Mouse (Mus musculus) hindbrain, embryonic 13.5 days (tissue): ENCODE measurements around the gene Srrm2. TPM values are rescaled to one million over a fixed set of nuclear protein-coding genes. Genes with fewer than 3 reads are reported as not detected.

Experiments used
- ATAC-seq: fragments of 200-750 bp; cut with Nextera tagmentation; 2 replicates; pipeline ENCODE4 v1.8.0; 2017; ENCODE audit warnings: moderate TSS enrichment; ENCODE audit not compliant: low FRiP score
- H3K27ac ChIP-seq: fragments of 300-500 bp; sonication (generic); 2 replicates; pipeline ENCODE4 v1.5.1; 2015; ENCODE audit warnings: inconsistent platforms, mild to moderate bottlenecking, moderate library complexity
- H3K27me3 ChIP-seq: fragments of 300-500 bp; sonication (generic); 2 replicates; pipeline ENCODE4 v1.6.1; 2015; ENCODE audit warnings: mild to moderate bottlenecking, inconsistent platforms
- H3K36me3 ChIP-seq: fragments of 300-500 bp; sonication (generic); 2 replicates; pipeline ENCODE4 v1.6.1; 2015; ENCODE audit warnings: mild to moderate bottlenecking, inconsistent platforms
- H3K4me1 ChIP-seq: fragments of 300-500 bp; sonication (generic); replicated peaks from 2 replicates; pipeline ENCODE4 v1.6.1; 2015; ENCODE audit warnings: inconsistent platforms
- H3K4me2 ChIP-seq: fragments of 300-500 bp; sonication (generic); 2 replicates; pipeline ENCODE4 v1.6.1; 2015; ENCODE audit warnings: inconsistent platforms, mild to moderate bottlenecking, moderate library complexity
- H3K4me3 ChIP-seq: fragments of 300-500 bp; sonication (generic); 2 replicates; pipeline ENCODE4 v1.5.1; 2015; ENCODE audit warnings: mild to moderate bottlenecking, inconsistent platforms
- H3K9ac ChIP-seq: fragments of 300-500 bp; sonication (generic); 2 replicates; pipeline ENCODE4 v1.6.1; 2015; ENCODE audit warnings: mild to moderate bottlenecking, inconsistent platforms
- H3K9me3 ChIP-seq: fragments of 300-500 bp; sonication (generic); 2 replicates; pipeline ENCODE4 v1.6.1; 2016; ENCODE audit warnings: inconsistent platforms
- WGBS: fragments of 180-500 bp; shearing (Covaris S2); methylation state at CpG from one replicate; pipeline ENCODE4 v1.1.7; 2015; 5-methylcytosine and 5-hydroxymethylcytosine counted together
- polyA plus RNA-seq: library from polyadenylated mRNA; unstranded; fragments of >200 nt; fragmentation: Nextera tagmentation; extraction: Ambion mirVana; gene quantifications from 2 replicates; pipeline ENCODE4 v1.2.1, GENCODE M21; 2015

Srrm2 gene
- polyA plus RNA-seq, 1 experiment from 2014 or later = 583 TPM

DNA sequence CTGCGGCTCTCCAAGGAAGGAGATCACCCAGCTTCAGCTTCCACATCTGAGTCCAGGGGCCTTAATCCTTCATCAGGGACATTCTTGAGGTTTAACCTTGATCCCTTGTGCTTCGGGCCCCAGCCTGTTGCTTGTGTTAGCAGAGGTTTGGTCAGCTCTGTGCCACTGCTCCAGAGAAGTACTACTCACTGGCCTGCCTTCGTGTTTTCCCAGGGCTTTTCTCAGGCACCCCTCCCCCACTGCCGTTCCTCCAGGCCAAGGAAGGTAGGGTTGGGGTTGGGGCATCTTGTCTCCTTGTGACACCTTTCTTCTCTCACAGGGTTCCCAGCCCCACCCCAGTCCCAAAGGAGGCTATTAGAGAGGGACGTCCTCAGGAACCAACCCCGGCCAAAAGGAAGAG, 31.8 kb downstream of the Srrm2 start:
- Histone ChIP-seq H3K4me3 (no peak overlapping the region), H3K27me3 (no peaks in the 10 kb centered on the region), H3K9ac (no peak overlapping the region), H3K9me3 (peaks cover 19% of the 10 kb centered on the region; the same call in 1 of the 2 replicates), H3K4me1 (peaks cover 10% of the 10 kb centered on the region), H3K36me3 (peaks cover 99% of the 10 kb centered on the region), H3K4me2 (no peak overlapping the region), H3K27ac (no peak overlapping the region)
- 0 out of 2 replicates have a peak, but pooled peaks have one; percentile 30 for ATAC-seq
- WGBS = 80% methylated on average over 6 of the region's 6 CpGs

- Histone ChIP-seq H3K27ac (no peak overlapping the region), H3K27me3 (no peaks in the 10 kb centered on the region), H3K4me2 (no peak overlapping the region), H3K9me3 (peaks cover 15% of the 10 kb centered on the region; the same call in 1 of the 2 replicates), H3K4me1 (peaks cover 19% of the 10 kb centered on the region), H3K4me3 (no peak overlapping the region), H3K36me3 (peaks cover 94% of the 10 kb centered on the region), H3K9ac (no peak overlapping the region)
- WGBS = 86% methylated on average over 16 of the region's 16 CpGs
- no peak for ATAC-seq
Observed at GRCm38 (mm10) chr17:23823018-23823417, 32.7 kb downstream of the Srrm2 start.

GRCm38 (mm10) chr17:23823614-23824013, 33.3 kb downstream of the Srrm2 start:
- Histone ChIP-seq H3K9ac (no peak overlapping the region), H3K36me3 (peaks cover 88% of the 10 kb centered on the region), H3K4me2 (no peak overlapping the region), H3K4me1 (peaks cover 22% of the 10 kb centered on the region), H3K4me3 (no peak overlapping the region), H3K9me3 (peaks cover 9% of the 10 kb centered on the region; the same call in 1 of the 2 replicates), H3K27me3 (no peaks in the 10 kb centered on the region), H3K27ac (no peak overlapping the region)
- ATAC-seq = no peak
- 94% methylated on average over 12 of the region's 12 CpGs for WGBS

GRCm38 (mm10) chr17:23825591-23825990, 35.3 kb downstream of the Srrm2 start:
- H3K4me1 ChIP-seq = peaks cover 22% of the 10 kb centered on the region
- no peak overlapping the region for H3K4me2 ChIP-seq
- no peak overlapping the region for H3K9ac ChIP-seq
- ATAC-seq = no peak
- no peak overlapping the region for H3K4me3 ChIP-seq
- peaks cover 68% of the 10 kb centered on the region for H3K36me3 ChIP-seq
- WGBS = 89% methylated on average over 4 of the region's 4 CpGs
- no peak overlapping the region for H3K27ac ChIP-seq
- H3K27me3 ChIP-seq = peaks cover 2% of the 10 kb centered on the region; the same call in 1 of the 2 replicates
- H3K9me3 ChIP-seq = no peaks in the 10 kb centered on the region

GRCm38 (mm10) chr17:23828271-23829001, 38.1 kb downstream of the Srrm2 start:
- 0% methylated on average over 47 of the region's 47 CpGs for WGBS
- Histone ChIP-seq H3K9ac (peak overlapping the region; percentile 90), H3K27me3 (peaks cover 29% of the 10 kb centered on the region), H3K4me1 (peaks cover 22% of the 10 kb centered on the region), H3K36me3 (peaks cover 40% of the 10 kb centered on the region), H3K4me3 (peak overlapping the region; percentile 93), H3K27ac (peak overlapping the region; percentile 94), H3K4me2 (peak overlapping the region; percentile 67), H3K9me3 (no peaks in the 10 kb centered on the region)
- peak; percentile 85 for ATAC-seq

DNA sequence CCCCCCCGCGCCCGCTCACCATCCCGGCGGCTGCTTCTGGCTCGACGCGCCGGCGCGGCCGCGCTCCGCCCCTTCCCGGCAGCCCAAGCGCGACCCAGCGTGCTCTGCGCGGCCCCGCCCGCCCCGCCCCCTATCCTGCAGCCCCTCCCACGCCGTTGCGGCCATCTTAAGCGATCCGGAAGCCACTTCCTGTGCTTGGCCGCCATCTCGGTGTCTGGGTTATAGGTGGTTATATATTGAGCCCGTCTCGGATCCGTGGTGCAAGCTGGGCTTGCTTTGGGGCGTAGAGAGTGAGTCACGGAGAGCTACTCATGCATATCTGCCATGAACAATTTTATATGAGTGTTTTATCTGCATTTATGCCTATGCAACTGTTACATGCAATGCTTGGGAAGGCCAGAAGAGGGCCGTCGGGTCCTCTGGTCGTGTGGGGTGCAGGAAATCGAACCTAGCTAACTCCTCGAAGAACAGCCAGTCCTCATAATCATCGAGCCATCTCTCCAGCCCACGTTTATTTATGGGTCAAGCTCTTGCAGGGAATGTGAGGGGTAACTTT, 38.8 kb downstream of the Srrm2 start, which contains the start of gene Elob:
Gene Elob (minus strand): TSS at position 73 of the 556 bp plus-strand sequence.
- H3K9ac ChIP-seq = peak within 1 kb of the TSS; percentile 90

DNA sequence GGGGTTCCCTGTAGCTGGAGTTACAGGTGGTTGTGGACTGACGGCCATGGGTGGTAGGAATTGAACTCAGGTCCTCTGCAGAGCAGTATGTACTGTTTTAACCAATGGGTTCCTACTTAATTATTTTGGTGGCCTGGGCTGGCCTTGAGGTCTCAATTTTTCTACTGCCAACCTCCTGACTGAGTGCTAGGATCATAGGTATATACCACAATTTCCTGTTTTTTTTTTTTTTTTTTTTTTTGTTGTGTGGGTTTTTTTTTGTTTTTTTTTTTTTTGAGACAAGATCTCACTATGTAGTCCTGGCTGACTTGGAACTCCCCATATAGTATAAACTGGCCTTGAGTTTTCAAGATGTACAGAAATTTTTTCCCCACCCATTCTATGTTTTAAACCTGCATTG, 40.9 kb downstream of the Srrm2 start:
- Histone ChIP-seq H3K4me3 (no peak overlapping the region), H3K4me2 (no peak overlapping the region), H3K9me3 (no peaks in the 10 kb centered on the region), H3K4me1 (peaks cover 19% of the 10 kb centered on the region), H3K9ac (no peak overlapping the region), H3K27me3 (peaks cover 50% of the 10 kb centered on the region), H3K36me3 (peaks cover 12% of the 10 kb centered on the region), H3K27ac (no peak overlapping the region)
- WGBS = 100% methylated on average over 1 of the region's 1 CpGs
- ATAC-seq = no peak

More for the DNA sequence above, 38.8 kb downstream of the Srrm2 start, which contains the start of gene Elob:
- peak within 1 kb of the TSS; percentile 93 for H3K4me3 ChIP-seq
- H3K4me1 ChIP-seq = peaks cover 22% of the 10 kb centered on the region
- H3K27me3 ChIP-seq = peaks cover 36% of the 10 kb centered on the region
- under 1% methylated on average over 41 of the region's 42 CpGs for WGBS
- peak; percentile 95 for ATAC-seq
- H3K36me3 ChIP-seq = peaks cover 32% of the 10 kb centered on the region
- no peaks in the 10 kb centered on the region for H3K9me3 ChIP-seq
- H3K4me2 ChIP-seq = peak within 1 kb of the TSS; percentile 67
- peak within 1 kb of the TSS; percentile 94 for H3K27ac ChIP-seq

DNA sequence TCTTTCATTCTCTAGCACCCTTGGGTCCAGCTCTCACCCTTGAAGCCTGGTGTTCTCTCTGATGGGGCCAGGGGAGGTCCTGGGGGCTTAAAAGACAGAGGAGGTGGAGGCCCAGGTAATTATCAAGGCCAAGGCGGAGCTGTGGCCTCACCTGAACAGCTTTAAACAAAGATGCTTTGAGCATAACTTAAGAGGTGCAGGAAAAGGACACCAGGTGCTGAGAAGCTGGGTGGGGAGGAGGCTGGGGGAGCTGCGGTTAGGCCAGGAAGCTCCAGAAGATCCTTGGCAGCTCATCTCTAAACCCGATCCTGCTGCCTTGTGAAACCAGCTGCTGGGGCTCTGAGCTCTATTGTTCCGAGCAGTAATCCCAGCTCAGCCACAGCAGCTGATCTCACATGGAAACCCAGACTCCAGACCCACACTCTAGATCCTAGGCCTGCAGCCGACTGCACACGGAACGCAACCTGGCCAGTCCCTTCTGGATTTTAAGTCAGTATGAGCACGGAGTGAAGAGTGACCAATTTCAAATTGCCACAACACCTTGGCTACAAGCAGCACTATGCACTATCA, 45.8 kb downstream of the Srrm2 start, which contains the start of gene Prss33:
Gene Prss33 (minus strand): TSS at position 51 of the 570 bp plus-strand sequence.
- H3K9me3 ChIP-seq = no peaks in the 10 kb centered on the region
- peaks cover 55% of the 10 kb centered on the region for H3K27me3 ChIP-seq
- ATAC-seq = no peak
- H3K4me3 ChIP-seq = no peak within 1 kb of the TSS
- no peak within 1 kb of the TSS for H3K27ac ChIP-seq
- H3K4me1 ChIP-seq = no peaks in the 10 kb centered on the region
- H3K9ac ChIP-seq = no peak within 1 kb of the TSS
- H3K36me3 ChIP-seq = no peaks in the 10 kb centered on the region
- H3K4me2 ChIP-seq = no peak within 1 kb of the TSS
- 77% methylated on average over 8 of the region's 8 CpGs for WGBS

DNA sequence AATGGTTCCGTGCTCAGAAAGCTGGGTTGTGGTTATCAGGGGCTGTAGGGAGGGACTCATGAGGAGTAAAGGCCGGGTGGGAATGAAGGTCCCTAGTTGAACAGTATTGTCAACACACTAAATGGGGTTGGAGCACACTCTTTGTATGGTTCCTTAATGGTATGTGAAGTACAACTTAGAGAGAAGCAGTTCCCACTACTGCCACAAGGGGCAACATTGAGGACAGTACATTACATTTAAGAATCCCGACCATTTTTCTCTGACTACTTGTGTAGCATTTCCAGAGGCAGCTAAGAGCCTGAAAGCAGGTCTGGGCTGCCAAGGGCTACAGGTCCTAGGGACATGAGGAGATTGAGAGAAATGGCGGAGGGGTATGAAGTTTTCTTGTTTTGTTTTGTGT, 50.8 kb downstream of the Srrm2 start:
- no peak overlapping the region for H3K27ac ChIP-seq
- no peak overlapping the region for H3K9ac ChIP-seq
- 29% methylated on average over 4 of the region's 4 CpGs for WGBS
- H3K4me2 ChIP-seq = no peak overlapping the region
- no peak overlapping the region for H3K4me3 ChIP-seq
- ATAC-seq = peak; percentile 54; the same call in 1 of the 2 replicates
- H3K4me1 ChIP-seq = 0 out of 2 replicates have a peak, but pooled peaks cover 3% of the 10 kb centered on the region
- H3K36me3 ChIP-seq = no peaks in the 10 kb centered on the region
- H3K9me3 ChIP-seq = no peaks in the 10 kb centered on the region
- H3K27me3 ChIP-seq = peaks cover 28% of the 10 kb centered on the region

DNA sequence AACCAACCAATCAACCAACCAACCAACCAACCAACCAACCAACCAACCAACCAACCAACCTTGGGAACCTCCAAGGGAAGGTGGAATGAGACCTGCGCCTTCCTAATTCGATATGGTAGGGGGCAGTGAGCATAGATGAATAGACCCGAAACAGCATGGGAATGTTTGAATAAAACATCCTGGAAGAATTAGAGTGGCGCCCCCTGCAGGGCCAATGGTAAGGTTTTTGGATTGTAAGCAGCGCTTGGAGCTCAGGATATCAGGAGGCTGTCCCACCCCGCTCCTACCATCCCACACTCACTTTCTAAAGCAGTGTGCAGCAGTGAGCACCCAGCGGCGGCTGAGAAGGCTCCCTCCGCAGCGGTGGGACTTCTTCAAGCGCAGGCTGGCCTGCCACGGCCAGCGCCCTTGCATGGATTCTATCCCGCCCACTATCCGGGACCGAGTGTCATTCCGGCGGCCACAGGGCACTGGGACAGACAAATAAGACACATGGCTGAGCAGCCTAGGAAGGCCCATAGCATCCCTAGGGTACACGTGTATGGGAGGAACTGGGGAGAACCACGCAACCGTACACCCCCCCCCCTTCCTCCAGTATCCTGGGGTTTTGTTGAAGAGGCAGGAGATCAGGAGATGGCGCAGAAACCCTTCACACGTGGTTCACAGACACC, 52.9 kb downstream of the Srrm2 start:
- Histone ChIP-seq H3K27ac (no peak overlapping the region), H3K9me3 (no peaks in the 10 kb centered on the region), H3K4me3 (no peak overlapping the region), H3K27me3 (peaks cover 16% of the 10 kb centered on the region), H3K4me1 (0 out of 2 replicates have a peak, but pooled peaks cover 3% of the 10 kb centered on the region), H3K36me3 (no peaks in the 10 kb centered on the region), H3K9ac (no peak overlapping the region), H3K4me2 (peak overlapping the region; percentile 36; the same call in 1 of the 2 replicates)
- 43% methylated on average over 23 of the region's 23 CpGs for WGBS
- ATAC-seq = peak; percentile 46; the same call in 1 of the 2 replicates

DNA sequence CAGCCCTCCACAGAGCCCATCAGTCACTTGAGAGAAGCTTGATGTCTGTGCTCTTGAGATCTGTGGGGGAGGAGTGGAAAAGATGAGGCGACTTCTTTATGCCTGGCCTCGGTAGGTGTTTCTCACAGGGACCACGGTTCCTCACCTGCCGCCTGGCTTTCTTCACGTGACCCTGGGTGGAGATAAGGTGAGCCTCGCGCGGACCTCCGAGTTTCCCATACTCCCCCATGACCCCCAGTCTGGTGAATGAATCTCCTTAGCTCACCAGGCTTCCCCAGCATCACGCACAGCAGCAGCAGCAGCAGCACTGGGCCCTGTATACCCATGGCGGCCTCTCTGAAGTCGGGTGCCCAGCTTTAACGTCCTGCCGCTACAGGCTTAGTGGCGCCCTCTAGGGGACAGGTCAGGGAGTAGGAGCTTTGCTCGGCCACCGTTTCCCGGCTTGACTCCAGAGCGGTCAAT, 53.5 kb downstream of the Srrm2 start, which contains the start of the genes Prss32 and Prss41:
Gene Prss32 (plus strand): TSS at position 44 of the 462 bp plus-strand sequence.
Gene Prss41 (minus strand): TSS at position 361 of the 462 bp plus-strand sequence.
- H3K36me3 ChIP-seq = no peaks in the 10 kb centered on the region
- no peaks in the 10 kb centered on the region for H3K9me3 ChIP-seq
- no peak within 1 kb of the TSS for H3K27ac ChIP-seq
- 0 out of 2 replicates have a peak, but pooled peaks cover 3% of the 10 kb centered on the region for H3K4me1 ChIP-seq
- no peak within 1 kb of the TSS for H3K9ac ChIP-seq
- 12% methylated on average over 19 of the region's 19 CpGs for WGBS
- H3K4me2 ChIP-seq = peak within 1 kb of the TSS; percentile 36
- H3K4me3 ChIP-seq = 0 out of 2 replicates have a peak within 1 kb of the TSS, but pooled peaks have one; percentile 5
- ATAC-seq = no peak
- H3K27me3 ChIP-seq = peaks cover 16% of the 10 kb centered on the region
